Mouse (Mus musculus) bone marrow, adult 2 months (tissue): ENCODE results near the gene Ehd1.

Experiments
- CTCF ChIP-seq: fragments of 200-500 bp; IDR thresholded peaks from 2 replicates; pipeline ENCODE4 v1.5.1; 2011; ENCODE audit warnings: low read length, control low read depth; ENCODE audit not compliant: control insufficient read depth, insufficient read depth
- POLR2A ChIP-seq: fragments of 200-500 bp; IDR thresholded peaks from 2 replicates; pipeline ENCODE4 v1.6.1; 2011; ENCODE audit warnings: low read depth, mild to moderate bottlenecking, control low read depth, low read length, borderline replicate concordance; ENCODE audit not compliant: control insufficient read depth

- TF ChIP-seq CTCF (no peak), POLR2A (no peak)
Observed at GRCm38 (mm10) chr19:6231036-6231435, 45.5 kb upstream of the Ehd1 start.
